Mouse (Mus musculus) brown adipose tissue, adult 24 weeks (tissue): Measurements from ENCODE around the gene Asz1. TPM values are rescaled to one million over a fixed set of nuclear protein-coding genes. Genes with fewer than 3 reads are reported as not detected.

Experiments
- H3K27ac ChIP-seq: fragments of 200-500 bp; replicated peaks from 2 replicates; pipeline ENCODE4 v1.5.1; 2012; ENCODE audit warnings: low read depth, mild to moderate bottlenecking, low read length
- H3K4me1 ChIP-seq: fragments of 200-500 bp; 2 replicates; pipeline ENCODE4 v1.6.1; 2012; ENCODE audit warnings: low read length, mixed read lengths; ENCODE audit not compliant: control insufficient read depth, insufficient read depth, insufficient read length
- H3K4me3 ChIP-seq: fragments of 200-500 bp; 2 replicates; pipeline ENCODE4 v1.5.1; 2012; ENCODE audit warnings: low read depth, mild to moderate bottlenecking, low read length, moderate library complexity; ENCODE audit not compliant: insufficient read depth
- polyA plus RNA-seq: library from polyadenylated mRNA; stranded (reverse); fragments of >200 nt; gene quantifications from 2 replicates; pipeline ENCODE4 v1.2.4, GENCODE M21; 2012; ENCODE audit not compliant: missing spikeins, insufficient read depth, insufficient read length

The Asz1 gene
- not detected in 2 replicates for polyA plus RNA-seq

DNA sequence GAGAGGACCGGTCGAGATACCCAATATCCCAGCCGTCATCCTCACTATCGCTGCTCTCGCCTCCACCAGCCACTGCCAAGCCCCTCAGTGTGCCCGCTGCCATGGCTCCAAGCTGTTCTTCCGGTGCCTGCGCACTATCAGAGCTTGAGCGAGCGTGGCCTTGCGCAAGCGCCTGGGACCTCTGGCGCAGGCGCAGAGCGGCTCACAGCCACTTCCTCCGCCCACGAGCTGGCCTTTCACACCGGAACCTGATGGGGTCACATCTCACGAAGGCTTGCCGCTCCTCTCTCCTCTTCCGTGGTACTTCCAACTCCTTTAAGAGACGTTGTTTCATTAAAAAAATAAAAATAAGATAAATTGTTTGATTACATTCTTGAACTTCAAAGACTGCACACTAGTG is at the start of gene Asz1:
Asz1 (minus strand) TSS at position 128 of the 400 bp plus-strand sequence.
- H3K27ac ChIP-seq = no peak within 1 kb of the TSS
- H3K4me3 ChIP-seq = no peak within 1 kb of the TSS
- no peaks in the 10 kb centered on the region for H3K4me1 ChIP-seq

- H3K4me1 ChIP-seq = no peaks in the 10 kb centered on the region
- H3K4me3 ChIP-seq = no peak overlapping the region
- no peak overlapping the region for H3K27ac ChIP-seq
These were observed 44.2 kb upstream of the Asz1 start for GRCm38 (mm10) chr6:18153031-18153430.

DNA sequence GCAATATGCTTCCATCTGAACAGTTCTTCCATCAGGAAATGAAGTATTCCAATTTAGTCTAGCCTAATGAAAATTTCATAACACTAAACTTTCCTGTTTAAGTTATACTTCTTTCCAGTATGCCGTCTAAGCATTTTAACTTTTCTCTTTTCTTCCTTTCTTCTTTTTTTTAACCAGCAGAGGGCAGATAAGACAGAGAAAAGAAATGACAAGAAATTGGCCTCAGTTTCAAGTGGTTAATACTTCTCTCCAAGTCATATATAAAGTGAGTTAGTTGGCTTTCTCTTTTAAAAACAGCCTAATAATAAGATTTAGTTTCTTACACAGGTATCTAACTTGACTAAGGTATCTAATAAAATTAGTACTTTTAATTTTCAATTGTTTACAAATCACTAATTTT is 26.4 kb upstream of the Asz1 start:
- Histone ChIP-seq H3K4me1 (no peaks in the 10 kb centered on the region), H3K27ac (no peak overlapping the region), H3K4me3 (no peak overlapping the region)

DNA sequence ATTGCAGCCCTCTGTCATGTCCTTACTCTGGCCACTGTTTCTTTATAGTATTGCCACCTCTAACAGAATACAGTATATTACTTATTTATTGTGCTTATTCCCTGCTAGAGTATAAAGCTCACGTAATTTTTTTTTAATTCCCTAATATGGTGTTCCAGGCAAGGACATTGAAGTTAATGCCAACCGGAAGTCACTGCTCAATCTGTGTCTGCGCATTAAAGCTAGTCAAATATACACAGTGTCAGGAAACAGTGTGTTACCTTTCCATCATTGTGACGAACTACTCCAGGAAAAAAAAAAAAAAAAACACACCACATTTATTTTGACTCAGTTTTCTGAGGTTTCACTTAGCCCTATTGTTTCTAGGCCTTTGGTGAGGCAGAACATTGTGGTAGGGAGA is 19.2 kb upstream of the Asz1 start:
- no peak overlapping the region for H3K27ac ChIP-seq
- no peaks in the 10 kb centered on the region for H3K4me1 ChIP-seq
- no peak overlapping the region for H3K4me3 ChIP-seq

DNA sequence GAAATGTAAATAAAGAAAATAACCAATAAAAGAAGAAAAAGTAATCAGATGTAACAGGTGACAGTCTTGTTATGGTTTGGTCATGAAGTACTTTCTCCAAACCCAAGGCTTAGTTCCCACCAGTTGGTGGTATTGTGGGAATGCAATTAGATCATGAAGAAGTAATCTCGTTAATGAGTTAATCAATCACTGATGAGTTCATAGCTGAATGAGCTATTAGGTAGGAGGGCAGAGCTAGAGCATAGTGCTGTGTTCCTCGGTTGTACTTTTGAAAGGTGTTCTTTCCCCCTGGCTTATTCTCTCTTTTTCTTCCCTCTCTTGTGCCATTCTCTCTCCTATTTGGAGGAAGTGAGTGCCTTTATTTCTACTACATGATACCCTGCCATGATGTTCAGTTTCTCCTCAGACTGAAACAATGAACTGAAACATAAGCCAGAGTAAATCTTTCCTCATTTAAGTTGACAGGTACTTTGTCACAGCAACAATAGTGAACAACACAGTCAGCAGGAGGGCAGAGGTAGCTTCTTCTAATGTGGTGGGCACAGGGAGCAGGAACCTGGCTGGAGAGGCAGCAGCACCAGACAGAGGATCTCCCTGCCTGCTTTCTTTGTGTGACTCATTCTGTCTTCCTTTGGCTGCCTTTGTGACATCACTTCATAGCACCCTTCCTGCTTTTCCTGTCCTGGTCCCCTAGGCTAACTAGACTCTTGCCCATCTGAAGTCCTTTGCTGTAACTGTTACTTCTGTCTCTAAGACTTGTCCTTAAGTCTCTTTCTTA is 18.5 kb upstream of the Asz1 start:
- no peak overlapping the region for H3K27ac ChIP-seq
- no peaks in the 10 kb centered on the region for H3K4me1 ChIP-seq
- H3K4me3 ChIP-seq = no peak overlapping the region

DNA sequence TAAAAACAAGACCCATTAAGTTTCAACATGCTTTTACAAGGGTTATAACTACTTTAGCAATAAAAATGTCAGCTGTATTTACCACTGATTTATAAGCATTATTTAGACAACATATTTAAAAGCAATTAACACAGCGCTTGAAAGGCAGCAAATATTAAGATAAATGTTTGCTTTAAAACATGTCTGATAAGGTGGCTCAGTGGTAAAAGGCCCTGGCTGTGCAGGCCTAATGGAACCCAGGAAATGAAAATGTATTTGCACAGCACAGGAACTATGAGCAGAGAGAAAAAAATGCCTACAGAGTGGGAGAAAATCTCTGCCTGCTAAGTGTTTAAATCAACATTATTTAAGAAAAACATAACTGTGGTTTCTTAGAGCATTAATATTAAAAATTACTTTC is 12.0 kb downstream of the Asz1 start:
- no peak overlapping the region for H3K27ac ChIP-seq
- H3K4me3 ChIP-seq = no peak overlapping the region
- no peaks in the 10 kb centered on the region for H3K4me1 ChIP-seq

DNA sequence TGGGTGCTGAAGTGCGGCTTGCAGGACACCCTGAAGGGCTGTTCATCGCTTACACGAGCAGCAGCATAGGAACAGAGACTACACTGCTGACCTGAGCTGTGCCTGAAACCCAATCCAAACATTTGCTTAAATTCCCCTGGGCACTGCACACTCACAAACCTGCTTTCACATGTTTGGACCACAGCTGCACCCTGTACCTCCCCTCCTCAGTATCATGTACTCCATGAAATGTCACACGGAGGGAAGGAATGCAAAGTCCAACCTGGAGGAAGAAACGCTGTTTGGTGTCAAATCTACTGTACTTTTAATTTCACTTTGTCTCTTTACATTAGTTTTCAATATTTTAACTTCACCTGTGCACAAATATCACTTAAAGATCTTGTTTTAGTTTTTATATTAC is 19.8 kb downstream of the Asz1 start:
- H3K4me1 ChIP-seq = no peaks in the 10 kb centered on the region
- H3K27ac ChIP-seq = no peak overlapping the region
- H3K4me3 ChIP-seq = no peak overlapping the region

DNA sequence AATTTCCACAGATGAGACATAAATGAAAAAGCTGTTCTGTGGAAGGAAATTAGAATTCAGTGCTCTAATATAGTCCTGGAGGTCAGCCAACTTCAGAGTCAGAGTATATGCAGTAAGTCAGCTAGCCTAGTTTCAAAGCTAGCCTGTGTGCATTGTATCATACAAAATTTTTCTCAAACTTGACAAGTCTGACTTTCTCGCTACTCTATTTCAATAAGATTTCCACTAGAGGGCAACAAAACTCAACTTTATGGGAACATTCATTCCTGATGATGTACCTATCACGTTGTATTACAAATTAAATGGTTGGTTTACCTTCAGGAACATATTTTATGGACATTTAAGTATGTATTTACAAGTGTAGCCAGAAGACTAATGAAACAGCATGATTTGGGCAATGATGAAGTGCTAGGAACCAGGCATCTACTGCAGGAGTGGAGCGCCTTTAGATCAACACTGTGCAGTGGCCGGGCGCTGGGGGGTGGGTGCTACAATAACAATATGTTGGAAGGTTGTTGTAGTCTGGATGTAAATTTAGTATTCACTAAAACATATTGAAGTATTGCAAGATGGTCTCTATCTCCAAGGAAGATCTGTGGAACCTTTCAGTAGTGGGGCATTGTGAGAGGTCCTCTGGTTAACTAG is 21.6 kb downstream of the Asz1 start:
- Histone ChIP-seq H3K27ac (no peak overlapping the region), H3K4me3 (no peak overlapping the region), H3K4me1 (no peaks in the 10 kb centered on the region)

GRCm38 (mm10) chr6:18078615-18079014 is 30.2 kb downstream of the Asz1 start:
- Histone ChIP-seq H3K4me1 (no peaks in the 10 kb centered on the region), H3K27ac (no peak overlapping the region), H3K4me3 (no peak overlapping the region)

DNA sequence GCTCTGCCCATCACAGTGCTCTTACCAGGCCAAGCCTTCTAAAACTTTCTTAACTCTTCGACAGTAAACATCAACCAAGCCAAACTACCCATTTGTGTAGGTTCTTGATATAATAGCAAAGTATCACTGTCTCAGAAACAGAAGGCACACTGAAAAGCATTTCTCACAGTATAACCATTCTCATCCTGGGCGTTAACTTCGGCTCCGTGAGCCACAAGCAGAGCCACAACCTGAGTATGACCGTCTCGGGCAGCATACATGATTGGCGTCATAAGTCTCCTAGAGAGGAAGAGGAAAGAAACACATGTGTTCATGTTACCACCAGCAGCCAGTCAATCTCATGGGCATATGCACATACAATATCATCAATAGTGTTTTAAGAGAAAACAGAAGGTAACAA is 31.9 kb downstream of the Asz1 start:
- Histone ChIP-seq H3K4me1 (no peaks in the 10 kb centered on the region), H3K27ac (no peak overlapping the region), H3K4me3 (no peak overlapping the region)

DNA sequence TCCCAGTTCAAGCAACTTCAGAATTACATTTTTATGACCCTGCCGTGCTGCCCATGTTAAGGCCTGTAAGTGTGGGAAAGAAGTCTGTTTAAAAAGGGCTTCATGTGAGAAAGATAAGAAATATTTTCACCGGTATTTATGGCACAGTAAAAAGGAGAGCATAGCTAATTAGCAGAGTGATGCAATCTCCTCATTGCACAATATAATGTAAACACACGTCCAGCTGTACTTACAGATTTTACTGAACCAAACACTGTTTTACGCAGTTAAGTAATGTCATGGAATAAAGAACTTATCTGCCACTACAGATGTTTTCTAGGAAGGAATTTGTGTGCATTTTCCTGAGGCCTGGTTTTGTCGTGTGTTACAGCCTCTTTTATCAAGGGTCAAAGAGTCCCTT is 32.3 kb downstream of the Asz1 start:
- Histone ChIP-seq H3K4me1 (no peaks in the 10 kb centered on the region), H3K4me3 (no peak overlapping the region), H3K27ac (no peak overlapping the region)

DNA sequence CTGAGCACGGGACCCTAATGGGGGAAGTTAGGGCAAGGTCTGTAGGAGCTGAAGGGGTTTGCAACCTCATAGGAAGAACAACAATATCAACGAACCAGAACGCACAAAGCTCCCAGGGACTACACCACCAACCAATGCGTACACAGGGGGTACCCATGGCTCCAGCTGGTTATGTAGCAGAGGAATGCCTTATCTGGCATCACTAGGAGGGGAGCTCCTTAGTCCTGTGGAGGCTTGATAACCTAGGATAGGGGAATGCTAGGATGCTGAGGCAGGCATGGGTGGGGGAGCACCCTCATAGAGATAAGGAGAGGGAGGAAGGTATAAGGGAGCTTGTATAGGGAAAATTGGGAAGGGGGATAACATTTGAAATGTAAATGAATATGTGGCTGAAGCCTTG is 51.0 kb downstream of the Asz1 start:
- H3K4me1 ChIP-seq = no peaks in the 10 kb centered on the region
- H3K4me3 ChIP-seq = no peak overlapping the region
- no peak overlapping the region for H3K27ac ChIP-seq

DNA sequence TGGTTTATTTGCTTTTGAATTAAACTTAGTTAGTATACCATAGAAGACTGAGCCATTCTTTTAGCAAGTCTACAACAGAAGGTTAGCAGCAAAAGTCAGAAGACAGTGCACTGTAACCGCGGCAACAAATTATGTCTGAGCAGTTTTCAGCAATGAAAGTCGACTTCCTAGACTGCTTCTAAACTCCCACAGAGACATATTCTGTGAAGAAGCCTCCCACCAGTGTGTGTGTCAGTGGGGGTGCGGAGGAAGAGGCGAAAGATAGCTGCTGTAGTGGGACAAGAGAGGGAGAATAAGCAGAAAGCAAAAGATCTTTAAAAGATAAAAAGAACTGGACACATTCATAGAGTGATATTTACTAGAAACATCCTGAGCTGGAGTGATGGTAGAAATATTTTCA is 57.2 kb downstream of the Asz1 start:
- no peak overlapping the region for H3K27ac ChIP-seq
- H3K4me1 ChIP-seq = no peaks in the 10 kb centered on the region
- no peak overlapping the region for H3K4me3 ChIP-seq

DNA sequence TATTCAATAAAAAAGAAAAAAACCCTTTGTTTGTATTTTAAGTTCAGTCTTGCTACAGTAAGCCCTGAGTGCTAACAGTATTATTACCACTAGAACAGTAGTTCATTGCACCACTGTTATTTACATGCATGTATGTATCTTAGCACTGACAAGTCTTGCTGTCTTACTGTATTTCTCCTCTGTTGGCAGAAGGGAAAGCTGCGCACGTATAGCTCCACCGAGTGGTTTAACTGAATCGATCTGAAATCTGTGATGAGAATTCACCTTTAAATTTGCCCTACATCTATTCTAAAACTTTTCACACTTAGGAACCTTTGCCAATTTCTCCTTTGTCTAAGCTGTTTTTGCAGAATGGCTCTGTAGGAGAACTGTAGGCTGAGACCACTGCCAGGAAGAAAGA is 64.6 kb downstream of the Asz1 start:
- Histone ChIP-seq H3K4me3 (no peak overlapping the region), H3K4me1 (no peaks in the 10 kb centered on the region), H3K27ac (no peak overlapping the region)

DNA sequence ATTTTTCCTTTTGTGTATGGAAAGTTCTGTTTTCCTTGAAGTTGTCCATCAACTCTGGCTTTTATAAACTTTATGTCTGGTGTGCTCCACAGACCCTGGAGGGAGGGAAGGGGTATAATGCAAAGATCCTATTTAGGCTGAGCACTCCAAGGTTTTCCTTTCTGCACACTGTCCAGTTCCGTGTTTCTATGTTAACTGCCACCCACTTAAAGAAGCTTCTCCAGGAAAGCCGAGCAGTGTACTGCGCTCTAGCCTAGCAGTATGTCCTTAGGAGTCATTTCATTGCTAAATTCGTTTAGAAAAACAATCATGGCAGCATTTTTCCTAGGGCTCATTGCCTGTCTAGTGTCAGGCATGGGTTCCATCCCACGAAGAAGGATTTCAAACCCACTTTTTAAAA is 65.7 kb downstream of the Asz1 start:
- Histone ChIP-seq H3K4me1 (no peaks in the 10 kb centered on the region), H3K27ac (no peak overlapping the region), H3K4me3 (no peak overlapping the region)

GRCm38 (mm10) chr6:18032271-18032670 is 76.6 kb downstream of the Asz1 start:
- Histone ChIP-seq H3K4me3 (no peak overlapping the region), H3K4me1 (no peaks in the 10 kb centered on the region), H3K27ac (no peak overlapping the region)
